Mouse (Mus musculus) midbrain, embryonic 12.5 days (tissue): Measurements from ENCODE around the gene Tra2b. TPM values are rescaled to one million over a fixed set of nuclear protein-coding genes. Genes with fewer than 3 reads are reported as not detected.
"Not testable (repeated sequence)": the region's sequence is repeated elsewhere in the genome, so short reads cannot be mapped to it uniquely, and the experiment has no call there.

Experiments used
- ATAC-seq: fragments of 200-750 bp; cut with Nextera tagmentation; 2 replicates; pipeline ENCODE4 v1.8.0; 2017; ENCODE audit warnings: low read depth, moderate TSS enrichment, moderate library complexity; ENCODE audit not compliant: low FRiP score
- H3K27ac ChIP-seq: fragments of 300-500 bp; sonication (generic); replicated peaks from 2 replicates; pipeline ENCODE4 v1.5.1; 2016; ENCODE audit warnings: mild to moderate bottlenecking
- H3K27me3 ChIP-seq: fragments of 300-500 bp; sonication (generic); 2 replicates; pipeline ENCODE4 v1.6.1; 2016; ENCODE audit warnings: mild to moderate bottlenecking
- H3K36me3 ChIP-seq: fragments of 300-500 bp; sonication (generic); 2 replicates; pipeline ENCODE4 v1.6.1; 2016
- H3K4me1 ChIP-seq: fragments of 300-500 bp; sonication (generic); 2 replicates; pipeline ENCODE4 v1.6.1; 2016
- H3K4me2 ChIP-seq: fragments of 300-500 bp; sonication (generic); replicated peaks from 2 replicates; pipeline ENCODE4 v1.6.1; 2016; ENCODE audit warnings: mild to moderate bottlenecking, moderate library complexity
- H3K4me3 ChIP-seq: fragments of 300-500 bp; sonication (generic); 2 replicates; pipeline ENCODE4 v1.5.1; 2016; ENCODE audit warnings: mild to moderate bottlenecking
- H3K9ac ChIP-seq: fragments of 300-500 bp; sonication (generic); replicated peaks from 2 replicates; pipeline ENCODE4 v1.6.1; 2016; ENCODE audit warnings: mild to moderate bottlenecking, moderate library complexity
- H3K9me3 ChIP-seq: fragments of 300-500 bp; sonication (generic); 2 replicates; pipeline ENCODE4 v1.6.1; 2016; ENCODE audit warnings: mild to moderate bottlenecking
- WGBS: fragments of 180-500 bp; shearing (Covaris S2); methylation state at CpG from one replicate; pipeline ENCODE4 v1.1.7; 2016; 5-methylcytosine and 5-hydroxymethylcytosine counted together
- polyA plus RNA-seq: library from polyadenylated mRNA; unstranded; fragments of >200 nt; fragmentation: Nextera tagmentation; extraction: Ambion mirVana; gene quantifications from 2 replicates; pipeline ENCODE4 v1.2.1, GENCODE M21; 2016

Gene Tra2b
- polyA plus RNA-seq, 1 experiment from 2014 or later, result 418 TPM

- Histone ChIP-seq H3K27me3 (no peaks in the 10 kb centered on the region), H3K9ac (peak overlapping the region; percentile 86), H3K27ac (peak overlapping the region; percentile 96), H3K4me1 (peaks cover 16% of the 10 kb centered on the region), H3K4me3 (peak overlapping the region; percentile 75), H3K36me3 (no peaks in the 10 kb centered on the region), H3K4me2 (peak overlapping the region; percentile 50), H3K9me3 (no peaks in the 10 kb centered on the region)
- 43% methylated on average over 8 of the region's 8 CpGs for WGBS
- no peak for ATAC-seq
Measured at GRCm38 (mm10) chr16:22266384-22266783, 579 bp upstream of the Tra2b start.

- no peaks in the 10 kb centered on the region for H3K9me3 ChIP-seq
- H3K9ac ChIP-seq, result peak overlapping the region; percentile 86
- peak overlapping the region; percentile 96 for H3K27ac ChIP-seq
- H3K4me3 ChIP-seq, result peak overlapping the region; percentile 75
- H3K4me2 ChIP-seq, result peak overlapping the region; percentile 82
- no peaks in the 10 kb centered on the region for H3K36me3 ChIP-seq
- peaks cover 19% of the 10 kb centered on the region for H3K4me1 ChIP-seq
- no peaks in the 10 kb centered on the region for H3K27me3 ChIP-seq
- under 1% methylated on average over 66 of the region's 81 CpGs for WGBS
- ATAC-seq, result peak; percentile 75
Measured at GRCm38 (mm10) chr16:22264962-22265848, 600 bp downstream of the Tra2b start.

- 3% methylated on average over 16 of the region's 16 CpGs for WGBS
- Histone ChIP-seq H3K4me3 (peak overlapping the region; percentile 75), H3K27ac (peak overlapping the region; percentile 96), H3K4me2 (peak overlapping the region; percentile 82), H3K9me3 (no peaks in the 10 kb centered on the region), H3K9ac (peak overlapping the region; percentile 86), H3K27me3 (no peaks in the 10 kb centered on the region), H3K4me1 (peaks cover 21% of the 10 kb centered on the region), H3K36me3 (no peaks in the 10 kb centered on the region)
- ATAC-seq, result no peak
Measured at GRCm38 (mm10) chr16:22264232-22264961, 1.4 kb downstream of the Tra2b start.

- H3K9ac ChIP-seq, result no peak overlapping the region
- no peak for ATAC-seq
Measured at GRCm38 (mm10) chr16:22263124-22263523, 2.7 kb downstream of the Tra2b start.

GRCm38 (mm10) chr16:22261563-22261962 lies 4.2 kb downstream of the Tra2b start:
- Histone ChIP-seq H3K4me2 (no peak overlapping the region), H3K4me3 (no peak overlapping the region), H3K4me1 (peaks cover 21% of the 10 kb centered on the region), H3K9ac (no peak overlapping the region), H3K36me3 (no peaks in the 10 kb centered on the region), H3K27me3 (no peaks in the 10 kb centered on the region), H3K27ac (no peak overlapping the region), H3K9me3 (no peaks in the 10 kb centered on the region)
- no peak for ATAC-seq
- WGBS, result 87% methylated on average over 2 of the region's 2 CpGs

More at GRCm38 (mm10) chr16:22263124-22263523, 2.7 kb downstream of the Tra2b start:
- H3K27ac ChIP-seq, result no peak overlapping the region
- H3K4me1 ChIP-seq, result peaks cover 21% of the 10 kb centered on the region
- H3K4me2 ChIP-seq, result peak overlapping the region; percentile 82
- no peaks in the 10 kb centered on the region for H3K36me3 ChIP-seq
- no peaks in the 10 kb centered on the region for H3K9me3 ChIP-seq
- H3K4me3 ChIP-seq, result peak overlapping the region; percentile 75
- H3K27me3 ChIP-seq, result no peaks in the 10 kb centered on the region

GRCm38 (mm10) chr16:22260423-22261143 lies 5.2 kb downstream of the Tra2b start:
- peaks cover 20% of the 10 kb centered on the region for H3K4me1 ChIP-seq
- H3K9me3 ChIP-seq, result no peaks in the 10 kb centered on the region
- H3K4me3 ChIP-seq, result no peak overlapping the region
- H3K9ac ChIP-seq, result no peak overlapping the region
- 0 out of 2 replicates have a peak, but pooled peaks cover under 1% of the 10 kb centered on the region for H3K36me3 ChIP-seq
- no peak for ATAC-seq
- peak overlapping the region; percentile 9; the same call in 1 of the 2 replicates for H3K4me2 ChIP-seq
- 46% methylated on average over 3 of the region's 3 CpGs for WGBS
- H3K27ac ChIP-seq, result no peak overlapping the region
- H3K27me3 ChIP-seq, result no peaks in the 10 kb centered on the region

GRCm38 (mm10) chr16:22252255-22252654 lies 13.6 kb downstream of the Tra2b start:
- H3K4me1 ChIP-seq, H3K9me3 ChIP-seq, H3K9ac ChIP-seq, H3K27me3 ChIP-seq, H3K27ac ChIP-seq, H3K4me2 ChIP-seq, ATAC-seq, H3K4me3 ChIP-seq: not testable (repeated sequence)
- WGBS, result 95% methylated on average over 6 of the region's 6 CpGs
- peaks cover 71% of the 10 kb centered on the region for H3K36me3 ChIP-seq

- Histone ChIP-seq H3K9ac (no peak overlapping the region), H3K4me1 (no peaks in the 10 kb centered on the region), H3K4me3 (no peak overlapping the region), H3K4me2 (no peak overlapping the region), H3K27me3 (no peaks in the 10 kb centered on the region), H3K9me3 (no peaks in the 10 kb centered on the region), H3K36me3 (peaks cover 74% of the 10 kb centered on the region), H3K27ac (no peak overlapping the region)
- 95% methylated on average over 5 of the region's 5 CpGs for WGBS
- ATAC-seq, result no peak
Measured at GRCm38 (mm10) chr16:22250307-22250706, 15.5 kb downstream of the Tra2b start.

- H3K36me3 ChIP-seq, result peaks cover 74% of the 10 kb centered on the region
- no peaks in the 10 kb centered on the region for H3K4me1 ChIP-seq
- H3K9me3 ChIP-seq, result no peaks in the 10 kb centered on the region
- 95% methylated on average over 3 of the region's 3 CpGs for WGBS
- H3K27ac ChIP-seq, result no peak overlapping the region
- no peak for ATAC-seq
- H3K4me3 ChIP-seq, result no peak overlapping the region
- H3K27me3 ChIP-seq, result no peaks in the 10 kb centered on the region
- H3K4me2 ChIP-seq, result no peak overlapping the region
- no peak overlapping the region for H3K9ac ChIP-seq
Measured at GRCm38 (mm10) chr16:22249754-22250153, 16.1 kb downstream of the Tra2b start.

GRCm38 (mm10) chr16:22242239-22242866 lies 23.5 kb downstream of the Tra2b start:
- Histone ChIP-seq H3K36me3 (peaks cover 53% of the 10 kb centered on the region), H3K4me2 (no peak overlapping the region), H3K9me3 (no peaks in the 10 kb centered on the region), H3K27ac (no peak overlapping the region), H3K4me3 (no peak overlapping the region), H3K27me3 (no peaks in the 10 kb centered on the region), H3K9ac (no peak overlapping the region), H3K4me1 (no peaks in the 10 kb centered on the region)
- no peak for ATAC-seq
- 89% methylated on average over 2 of the region's 2 CpGs for WGBS

GRCm38 (mm10) chr16:22241376-22242238 lies 24.2 kb downstream of the Tra2b start:
- 85% methylated on average over 6 of the region's 6 CpGs for WGBS
- H3K27me3 ChIP-seq, result no peaks in the 10 kb centered on the region
- H3K9me3 ChIP-seq, result no peaks in the 10 kb centered on the region
- H3K9ac ChIP-seq, result no peak overlapping the region
- no peak for ATAC-seq
- no peak overlapping the region for H3K4me3 ChIP-seq
- no peak overlapping the region for H3K27ac ChIP-seq
- peaks cover 50% of the 10 kb centered on the region for H3K36me3 ChIP-seq
- no peaks in the 10 kb centered on the region for H3K4me1 ChIP-seq
- H3K4me2 ChIP-seq, result no peak overlapping the region
